Mouse (Mus musculus): ENCODE results near the gene Dgkd.

DNA sequence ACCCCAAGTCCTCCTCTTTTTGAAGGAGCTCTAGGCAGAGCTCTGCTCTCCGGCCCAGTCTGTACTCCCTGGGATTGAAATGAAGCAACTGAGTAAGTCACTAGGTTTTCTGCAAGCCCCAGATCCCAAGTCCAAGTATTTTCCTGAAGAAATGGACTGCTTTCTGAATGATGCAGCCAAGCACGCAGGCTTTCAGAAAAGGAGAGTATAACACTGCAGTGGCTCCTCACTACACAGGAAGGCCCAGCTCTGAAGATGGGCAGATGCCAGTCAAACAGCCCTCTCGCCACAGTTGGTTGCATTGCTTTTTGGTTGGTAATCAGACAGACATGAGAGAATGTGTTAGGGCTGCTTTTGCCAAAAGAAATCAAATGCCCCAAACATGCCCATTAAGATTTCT, 98.6 kb downstream of the Dgkd start:
- TF ChIP-seq CTCF (IDR thresholded peaks at IDR 0.05; ENCODE audit: extremely low read depth, insufficient read depth, insufficient read length, insufficient replicate concordance) (no peak), POLR2A (IDR thresholded peaks at IDR 0.05; ENCODE audit: low read depth, low read length) (no peak)
